Mouse (Mus musculus) myocyte (in vitro differentiated cells): ENCODE data around the gene Krt83.

Experiments used
- CEBPB ChIP-seq: IDR thresholded peaks from 2 replicates; pipeline ENCODE4 v1.6.1; 2011; ENCODE audit warnings: mild to moderate bottlenecking, moderate library complexity; ENCODE audit not compliant: poor library complexity, insufficient read depth, severe bottlenecking
- E2F4 ChIP-seq: IDR thresholded peaks from one replicate; pipeline ENCODE4 v1.6.1; 2011; ENCODE audit warnings: mild to moderate bottlenecking, control low read depth, moderate library complexity; ENCODE audit not compliant: insufficient read depth
- MAX ChIP-seq: IDR thresholded peaks from one replicate; pipeline ENCODE4 v1.6.1; 2011; ENCODE audit warnings: low read depth, mild to moderate bottlenecking, control low read depth
- MYOD1 ChIP-seq, 3 experiments: IDR thresholded peaks; one replicate each; pipeline ENCODE4 v1.6.1; 2011; ENCODE audit warnings: control low read depth in 2 of 3, low read depth in 2 of 3, mild to moderate bottlenecking in 2 of 3, moderate library complexity in 1 of 3; ENCODE audit not compliant: insufficient read length in 2 of 3, control insufficient read depth in 1 of 3
- MYOG ChIP-seq, 3 experiments: IDR thresholded peaks; one replicate each; pipeline ENCODE4 v1.6.1; 2011; ENCODE audit warnings: control low read depth in 2 of 3, low read depth in 2 of 3, mild to moderate bottlenecking in 2 of 3; ENCODE audit not compliant: insufficient read length in 2 of 3, control insufficient read depth in 1 of 3, insufficient read depth in 1 of 3
- POLR2A ChIP-seq: IDR thresholded peaks from one replicate; pipeline ENCODE4 v1.6.1; 2011; ENCODE audit warnings: low read depth, mild to moderate bottlenecking, control low read depth, moderate library complexity; ENCODE audit not compliant: insufficient read length
- POLR2AphosphoS2 ChIP-seq: IDR thresholded peaks from one replicate; pipeline ENCODE4 v1.6.1; 2011; ENCODE audit warnings: low read depth, control low read depth; ENCODE audit not compliant: insufficient read length
- TCF12 ChIP-seq: IDR thresholded peaks from one replicate; pipeline ENCODE4 v1.6.1; 2011; ENCODE audit warnings: mild to moderate bottlenecking, control low read depth; ENCODE audit not compliant: poor library complexity, insufficient read depth, severe bottlenecking
- TCF3 ChIP-seq: IDR thresholded peaks from one replicate; pipeline ENCODE4 v1.6.1; 2011; ENCODE audit warnings: low read depth, control low read depth; ENCODE audit not compliant: insufficient read length
- USF1 ChIP-seq: IDR thresholded peaks from one replicate; pipeline ENCODE4 v1.6.1; 2011; ENCODE audit warnings: low read depth, mild to moderate bottlenecking, control low read depth, moderate library complexity

DNA sequence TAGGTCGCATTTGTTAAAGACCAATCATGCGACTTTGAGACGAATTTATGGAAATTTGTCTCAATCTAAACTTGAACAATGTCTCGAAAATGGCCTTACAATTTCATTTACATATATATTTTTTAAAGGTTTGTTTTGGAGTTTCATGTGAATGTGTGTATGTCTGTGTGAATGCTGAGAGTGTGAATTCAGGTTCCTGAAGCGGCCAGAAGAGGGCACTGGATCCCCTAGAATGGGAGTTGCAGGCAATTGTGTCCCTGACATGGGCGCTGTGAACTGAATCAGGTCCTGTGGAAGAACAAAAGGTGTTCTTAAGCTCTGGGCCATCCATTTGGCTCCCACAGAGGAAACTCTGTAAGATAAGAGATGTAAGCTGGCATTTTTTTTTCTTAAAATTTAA lies 35.4 kb downstream of the Krt83 start:
- TF ChIP-seq POLR2A (no peak), MYOG (IDR thresholded peaks at IDR 0.05; ENCODE audit: control insufficient read depth in 1 of 3, insufficient read depth in 1 of 3, insufficient read length in 2 of 3, low read depth in 2 of 3) (no peak), MAX (no peak), E2F4 (no peak), TCF12 (no peak), USF1 (no peak), CEBPB (no peak), MYOD1 (IDR thresholded peaks at IDR 0.05; ENCODE audit: control insufficient read depth in 1 of 3, insufficient read length in 2 of 3, low read depth in 2 of 3) (no peak), POLR2AphosphoS2 (no peak), TCF3 (no peak)
